Mouse (Mus musculus): Measurements from ENCODE around the gene Pard3. TPM values are rescaled to one million over a fixed set of nuclear protein-coding genes. Genes with fewer than 3 reads are reported as not detected.

Pard3 gene
- polyA plus RNA-seq, 1 experiment = 13.2 TPM

GRCm38 (mm10) chr8:127280299-127280974, 216.7 kb downstream of the Pard3 start:
- Histone ChIP-seq H3K27me3 (ENCODE audit: control insufficient read depth, insufficient read depth, low read length) (no peaks in the 10 kb centered on the region), H3K27ac (ENCODE audit: insufficient read depth, low read length) (no peak overlapping the region), H3K4me1 (ENCODE audit: control insufficient read depth, insufficient read depth, low read length) (no peaks in the 10 kb centered on the region), H3K4me3 (replicated peaks; ENCODE audit: insufficient read depth, low read depth, low read length) (no peak overlapping the region)
- TF ChIP-seq POLR2A (IDR thresholded peaks at IDR 0.05; ENCODE audit: borderline replicate concordance, insufficient read depth, low read length) (no peak), CTCF (IDR thresholded peaks at IDR 0.05; ENCODE audit: borderline replicate concordance, insufficient read depth, low read depth, low read length) (no peak)
- WGBS = 96% methylated on average over 7 of the region's 7 CpGs
- no peak for DNase-seq

- H3K4me3 ChIP-seq (replicated peaks; ENCODE audit: insufficient read depth, low read depth, low read length) = no peak overlapping the region
- H3K4me1 ChIP-seq (ENCODE audit: control insufficient read depth, insufficient read depth, low read length) = no peaks in the 10 kb centered on the region
- no peak for TF ChIP-seq POLR2A (IDR thresholded peaks at IDR 0.05; ENCODE audit: borderline replicate concordance, insufficient read depth, low read length)
- TF ChIP-seq CTCF (IDR thresholded peaks at IDR 0.05; ENCODE audit: borderline replicate concordance, insufficient read depth, low read depth, low read length) = no peak
- no peak overlapping the region for H3K27ac ChIP-seq (ENCODE audit: insufficient read depth, low read length)
- no peak for DNase-seq
- H3K27me3 ChIP-seq (ENCODE audit: control insufficient read depth, insufficient read depth, low read length) = no peaks in the 10 kb centered on the region
- WGBS = 85% methylated on average over 4 of the region's 4 CpGs
Measured at GRCm38 (mm10) chr8:127281035-127281434, 217.3 kb downstream of the Pard3 start.

GRCm38 (mm10) chr8:127284462-127285216, 220.9 kb downstream of the Pard3 start:
- DNase-seq = no peak
- WGBS = 95% methylated on average over 9 of the region's 9 CpGs
- Histone ChIP-seq H3K4me1 (ENCODE audit: control insufficient read depth, insufficient read depth, low read length) (no peaks in the 10 kb centered on the region), H3K27ac (ENCODE audit: insufficient read depth, low read length) (no peak overlapping the region), H3K4me3 (replicated peaks; ENCODE audit: insufficient read depth, low read depth, low read length) (no peak overlapping the region), H3K27me3 (ENCODE audit: control insufficient read depth, insufficient read depth, low read length) (no peaks in the 10 kb centered on the region)
- TF ChIP-seq POLR2A (IDR thresholded peaks at IDR 0.05; ENCODE audit: borderline replicate concordance, insufficient read depth, low read length) (no peak), CTCF (IDR thresholded peaks at IDR 0.05; ENCODE audit: borderline replicate concordance, insufficient read depth, low read depth, low read length) (no peak)

GRCm38 (mm10) chr8:127287816-127288215, 224.1 kb downstream of the Pard3 start:
- TF ChIP-seq CTCF (IDR thresholded peaks at IDR 0.05; ENCODE audit: borderline replicate concordance, insufficient read depth, low read depth, low read length) (no peak), POLR2A (IDR thresholded peaks at IDR 0.05; ENCODE audit: borderline replicate concordance, insufficient read depth, low read length) (no peak)
- Histone ChIP-seq H3K27ac (ENCODE audit: insufficient read depth, low read length) (no peak overlapping the region), H3K4me3 (replicated peaks; ENCODE audit: insufficient read depth, low read depth, low read length) (no peak overlapping the region), H3K4me1 (ENCODE audit: control insufficient read depth, insufficient read depth, low read length) (no peaks in the 10 kb centered on the region), H3K27me3 (ENCODE audit: control insufficient read depth, insufficient read depth, low read length) (no peaks in the 10 kb centered on the region)
- 98% methylated on average over 10 of the region's 10 CpGs for WGBS
- no peak for DNase-seq

GRCm38 (mm10) chr8:127292307-127292706, 228.6 kb downstream of the Pard3 start:
- no peaks in the 10 kb centered on the region for H3K27me3 ChIP-seq (ENCODE audit: control insufficient read depth, insufficient read depth, low read length)
- no peak overlapping the region for H3K4me3 ChIP-seq (replicated peaks; ENCODE audit: insufficient read depth, low read depth, low read length)
- 97% methylated on average over 5 of the region's 5 CpGs for WGBS
- TF ChIP-seq POLR2A (IDR thresholded peaks at IDR 0.05; ENCODE audit: borderline replicate concordance, insufficient read depth, low read length) = no peak
- no peak for TF ChIP-seq CTCF (IDR thresholded peaks at IDR 0.05; ENCODE audit: borderline replicate concordance, insufficient read depth, low read depth, low read length)
- no peak overlapping the region for H3K27ac ChIP-seq (ENCODE audit: insufficient read depth, low read length)
- no peak for DNase-seq
- H3K4me1 ChIP-seq (ENCODE audit: control insufficient read depth, insufficient read depth, low read length) = no peaks in the 10 kb centered on the region

GRCm38 (mm10) chr8:127293025-127293729, 229.5 kb downstream of the Pard3 start:
- no peak for DNase-seq
- no peaks in the 10 kb centered on the region for H3K27me3 ChIP-seq (ENCODE audit: control insufficient read depth, insufficient read depth, low read length)
- no peaks in the 10 kb centered on the region for H3K4me1 ChIP-seq (ENCODE audit: control insufficient read depth, insufficient read depth, low read length)
- no peak overlapping the region for H3K27ac ChIP-seq (ENCODE audit: insufficient read depth, low read length)
- no peak for TF ChIP-seq CTCF (IDR thresholded peaks at IDR 0.05; ENCODE audit: borderline replicate concordance, insufficient read depth, low read depth, low read length)
- TF ChIP-seq POLR2A (IDR thresholded peaks at IDR 0.05; ENCODE audit: borderline replicate concordance, insufficient read depth, low read length) = no peak
- H3K4me3 ChIP-seq (replicated peaks; ENCODE audit: insufficient read depth, low read depth, low read length) = no peak overlapping the region
- WGBS = 88% methylated on average over 6 of the region's 6 CpGs

- DNase-seq = no peak
- H3K27ac ChIP-seq (ENCODE audit: insufficient read depth, low read length) = no peak overlapping the region
- TF ChIP-seq CTCF (IDR thresholded peaks at IDR 0.05; ENCODE audit: borderline replicate concordance, insufficient read depth, low read depth, low read length) (no peak), POLR2A (IDR thresholded peaks at IDR 0.05; ENCODE audit: borderline replicate concordance, insufficient read depth, low read length) (no peak)
- 93% methylated on average over 6 of the region's 6 CpGs for WGBS
- no peaks in the 10 kb centered on the region for H3K4me1 ChIP-seq (ENCODE audit: control insufficient read depth, insufficient read depth, low read length)
- no peak overlapping the region for H3K4me3 ChIP-seq (replicated peaks; ENCODE audit: insufficient read depth, low read depth, low read length)
- no peaks in the 10 kb centered on the region for H3K27me3 ChIP-seq (ENCODE audit: control insufficient read depth, insufficient read depth, low read length)
Measured at GRCm38 (mm10) chr8:127294061-127294460, 230.4 kb downstream of the Pard3 start.

All from cerebellum, adult 2 months (tissue).